Mouse (Mus musculus): ENCODE results near the gene Slc38a4. TPM values are rescaled to one million over a fixed set of nuclear protein-coding genes. Genes with fewer than 3 reads are reported as not detected.

Gene Slc38a4
- total RNA-seq, 1 experiment from 2014 or later, result not detected

DNA sequence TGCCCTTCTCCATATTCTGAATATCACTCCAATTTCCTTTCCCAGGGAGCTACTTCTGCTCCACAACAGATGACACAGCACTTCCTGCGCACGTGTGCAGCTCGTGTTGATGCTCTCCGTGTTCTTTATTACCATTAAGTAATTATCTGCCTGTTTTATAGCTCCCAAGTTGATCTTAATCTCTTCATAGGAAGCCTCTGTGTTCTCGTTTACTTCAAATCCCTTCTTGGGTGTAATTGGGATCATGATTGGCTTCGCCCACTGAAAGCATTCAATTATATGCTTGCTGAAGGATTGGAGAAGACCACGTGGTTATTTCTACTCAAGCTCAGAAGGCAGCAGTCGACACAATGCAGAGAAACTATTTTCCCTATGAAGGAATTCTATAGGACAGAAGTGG lies 70.1 kb downstream of the Slc38a4 start:
- no peak for ATAC-seq (ENCODE audit: extremely low read depth, insufficient number of reproducible peaks, low FRiP score, poor library complexity, severe bottlenecking)

DNA sequence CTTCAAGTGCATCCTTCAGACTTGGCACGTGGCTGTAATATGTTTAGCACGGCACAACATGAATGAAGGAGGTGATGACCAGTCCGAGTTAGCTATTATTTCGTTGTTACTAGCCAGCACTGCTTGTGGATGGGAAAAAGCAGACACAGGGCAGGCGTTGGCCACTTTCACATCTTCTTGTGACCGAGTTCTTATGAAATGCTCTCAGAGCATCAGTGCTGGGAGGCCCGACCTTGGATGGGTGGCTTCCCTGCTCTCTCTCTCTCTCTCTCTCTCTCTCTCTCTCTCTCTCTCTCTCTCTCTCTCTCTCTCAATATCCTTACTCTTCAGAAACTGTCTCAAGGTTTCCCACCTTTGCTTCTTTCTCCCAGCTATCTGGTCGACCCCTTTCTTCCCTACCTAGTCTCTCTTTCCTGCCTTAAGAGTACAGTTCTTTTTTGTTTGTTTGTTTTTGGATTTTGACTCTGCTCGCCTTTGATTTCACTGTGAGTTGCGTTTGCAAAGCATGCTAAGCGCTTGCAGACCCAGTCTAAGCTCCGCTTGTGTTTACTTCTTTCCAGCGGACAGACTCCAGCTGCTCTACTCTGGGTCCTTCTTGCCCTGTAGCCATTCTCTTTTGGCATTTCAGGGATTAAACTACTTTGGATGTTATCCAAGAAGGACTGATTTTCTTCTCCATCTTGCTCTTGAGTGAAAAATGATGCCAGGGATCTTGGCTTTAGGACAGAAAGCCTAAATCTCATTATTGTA lies 72.0 kb downstream of the Slc38a4 start:
- ATAC-seq (ENCODE audit: extremely low read depth, insufficient number of reproducible peaks, low FRiP score, poor library complexity, severe bottlenecking), result no peak

DNA sequence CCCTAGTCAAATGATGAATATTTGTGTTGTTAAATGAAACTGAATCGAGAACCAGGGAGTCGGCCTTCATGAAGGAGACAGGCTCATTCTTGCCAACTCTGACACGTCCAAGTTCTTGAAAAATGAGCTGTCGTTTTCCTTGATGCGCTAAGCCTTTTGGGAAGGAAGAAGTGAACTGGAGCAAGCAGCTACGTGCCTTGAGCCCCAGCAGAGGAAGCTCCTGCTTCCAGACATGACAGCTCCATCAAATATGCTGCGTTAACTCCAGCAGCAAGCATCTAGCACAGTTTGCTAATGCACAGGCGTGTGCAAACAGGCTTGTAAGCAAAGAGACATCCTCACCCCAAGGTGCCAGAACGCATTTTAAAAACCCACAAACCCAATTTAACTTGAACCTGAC lies 80.6 kb downstream of the Slc38a4 start:
- no peak for ATAC-seq (ENCODE audit: extremely low read depth, insufficient number of reproducible peaks, low FRiP score, poor library complexity, severe bottlenecking)

DNA sequence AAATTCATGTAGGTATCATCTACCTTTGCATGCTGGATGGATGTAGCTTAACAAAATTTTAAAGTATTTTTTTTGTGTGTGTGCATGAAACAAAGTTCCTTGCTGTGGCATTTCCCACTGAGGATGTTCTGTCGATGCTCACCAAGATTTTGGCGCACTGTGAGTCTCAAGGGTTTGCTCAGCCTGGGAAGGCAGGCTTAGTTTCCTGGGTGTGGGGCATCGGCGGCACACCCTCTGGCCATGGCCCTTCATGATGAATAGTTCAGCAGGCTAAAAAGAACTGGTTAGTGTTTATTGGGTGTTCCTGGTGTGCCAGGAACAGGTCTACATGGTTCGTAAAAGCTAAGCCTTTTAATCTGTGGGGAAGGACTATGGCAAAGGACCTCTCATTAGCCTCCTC lies 81.6 kb downstream of the Slc38a4 start:
- ATAC-seq (ENCODE audit: extremely low read depth, insufficient number of reproducible peaks, low FRiP score, poor library complexity, severe bottlenecking), result no peak

DNA sequence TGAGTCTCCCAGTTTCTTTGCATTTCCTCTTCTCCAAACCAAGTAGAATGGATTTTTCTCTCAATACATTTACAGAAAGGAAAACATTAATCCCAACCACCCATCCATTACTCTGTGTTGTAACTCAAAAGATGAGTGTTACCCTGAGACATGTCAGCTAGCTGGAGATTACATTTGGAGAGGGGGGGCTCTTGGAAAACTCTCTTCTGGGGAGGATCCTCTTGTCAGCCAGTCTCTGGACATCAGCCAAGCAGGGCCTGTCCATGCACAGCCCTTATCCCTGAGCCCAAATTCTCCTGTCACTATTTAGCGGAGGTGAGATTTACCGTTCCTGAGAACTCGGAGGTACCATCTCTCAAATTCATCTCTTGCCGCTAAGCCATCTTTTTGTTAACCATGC lies 82.4 kb downstream of the Slc38a4 start:
- ATAC-seq (ENCODE audit: extremely low read depth, insufficient number of reproducible peaks, low FRiP score, poor library complexity, severe bottlenecking), result no peak

DNA sequence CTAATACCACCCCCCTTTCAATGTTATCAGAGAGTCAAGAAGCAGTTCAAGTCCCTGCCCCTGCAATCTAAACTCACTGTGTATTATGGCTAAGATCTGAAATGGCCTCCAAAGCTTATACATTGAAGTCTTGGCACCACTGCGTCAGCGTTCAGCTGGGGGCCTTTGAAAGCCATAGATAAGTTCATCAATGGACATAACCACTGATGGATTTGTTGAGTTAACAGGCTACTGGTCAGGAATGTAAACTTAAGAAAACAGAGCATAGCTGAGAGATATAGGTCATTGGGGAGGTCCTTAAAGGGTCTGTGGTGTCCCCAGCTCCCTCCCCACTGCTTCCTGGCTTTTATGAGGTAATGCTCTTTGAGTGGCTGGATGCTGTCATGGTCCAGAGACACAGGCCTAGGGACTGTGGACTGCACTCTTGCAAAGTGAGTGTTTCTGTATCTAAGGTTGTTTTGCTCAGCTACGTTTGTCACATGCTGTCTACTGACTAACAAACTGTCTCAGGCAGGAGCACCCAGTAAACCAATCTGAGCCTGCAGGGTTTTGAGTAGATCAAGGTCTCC lies 83.0 kb downstream of the Slc38a4 start:
- no peak for ATAC-seq (ENCODE audit: extremely low read depth, insufficient number of reproducible peaks, low FRiP score, poor library complexity, severe bottlenecking)

DNA sequence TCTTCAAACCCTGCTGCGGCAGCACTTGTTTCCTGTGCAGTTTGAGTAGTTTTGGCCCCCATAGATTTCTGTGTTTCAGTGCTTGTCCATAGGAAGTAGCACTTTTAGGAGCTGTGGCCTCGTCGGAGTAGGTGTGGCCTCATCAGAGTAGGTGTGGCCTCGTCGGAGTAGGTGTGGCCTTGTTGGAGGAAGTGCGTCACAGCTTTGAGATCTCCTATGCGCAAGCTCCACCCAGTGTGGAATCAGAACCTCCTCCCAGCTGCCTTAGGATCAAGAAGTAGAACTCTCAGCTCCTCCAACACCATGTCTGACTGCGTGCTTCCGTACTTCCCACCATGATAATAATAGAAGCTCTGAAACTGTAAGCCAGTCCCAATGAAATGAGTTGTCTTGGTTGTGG lies 83.8 kb downstream of the Slc38a4 start:
- ATAC-seq (ENCODE audit: extremely low read depth, insufficient number of reproducible peaks, low FRiP score, poor library complexity, severe bottlenecking), result no peak

DNA sequence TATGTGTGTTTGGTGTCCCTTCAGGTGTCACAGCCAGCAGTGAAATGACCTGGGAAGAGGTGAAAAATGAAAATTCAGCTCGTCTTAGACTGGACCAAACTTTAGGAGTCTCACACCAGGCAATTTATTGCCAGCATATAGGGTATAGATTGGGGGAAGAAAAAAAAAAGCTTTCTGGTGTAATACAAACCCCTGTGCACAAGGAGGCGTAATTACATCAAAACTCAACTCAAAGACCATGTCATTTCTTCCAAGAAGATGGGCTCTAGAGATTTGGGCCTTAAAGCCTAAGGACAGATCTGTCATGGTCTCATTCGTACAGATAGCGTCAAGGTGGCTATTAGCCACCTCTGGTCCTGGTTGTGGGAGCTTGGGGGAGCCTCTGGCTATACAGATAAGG lies 86.0 kb downstream of the Slc38a4 start:
- no peak for ATAC-seq (ENCODE audit: extremely low read depth, insufficient number of reproducible peaks, low FRiP score, poor library complexity, severe bottlenecking)

DNA sequence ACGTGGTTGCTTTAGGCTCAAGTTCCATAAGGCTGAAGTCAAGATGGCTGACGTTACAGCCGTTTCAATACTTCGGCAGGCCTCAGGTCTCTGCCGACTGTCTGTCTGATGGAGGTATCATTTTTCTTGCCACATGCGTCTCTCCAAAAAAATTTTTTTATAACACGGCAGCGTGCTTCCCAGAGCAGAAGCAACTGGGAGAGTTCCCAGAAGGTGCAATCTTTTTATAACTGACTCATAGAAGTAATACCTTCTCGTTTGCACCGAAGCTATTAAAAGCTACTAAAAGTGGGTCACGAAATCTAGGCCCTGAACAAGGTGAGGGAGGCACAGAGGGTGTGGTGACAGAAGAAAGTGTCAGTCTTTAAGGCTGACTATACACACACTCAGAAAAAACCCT lies 87.0 kb downstream of the Slc38a4 start:
- ATAC-seq (ENCODE audit: extremely low read depth, insufficient number of reproducible peaks, low FRiP score, poor library complexity, severe bottlenecking), result no peak

DNA sequence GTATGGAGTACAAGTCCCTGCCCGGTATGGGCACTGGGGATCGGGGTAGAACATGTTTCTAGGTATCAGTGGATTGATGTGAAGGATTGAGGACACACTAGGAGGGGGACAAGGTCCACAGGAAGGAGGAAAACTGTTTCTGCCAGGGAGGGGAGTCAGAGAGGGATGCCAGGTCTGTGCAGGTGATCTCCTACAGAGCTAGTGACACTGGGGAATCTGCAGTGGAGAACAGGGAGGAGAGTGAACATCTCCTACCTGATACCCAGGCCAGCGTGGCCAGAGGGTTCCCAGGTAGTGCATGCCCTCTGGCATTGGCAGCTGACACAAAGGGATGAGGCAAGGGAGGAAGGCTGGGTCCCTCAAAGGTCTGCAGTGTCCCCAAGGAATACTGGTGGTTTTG lies 89.4 kb downstream of the Slc38a4 start:
- ATAC-seq (ENCODE audit: extremely low read depth, insufficient number of reproducible peaks, low FRiP score, poor library complexity, severe bottlenecking), result no peak

DNA sequence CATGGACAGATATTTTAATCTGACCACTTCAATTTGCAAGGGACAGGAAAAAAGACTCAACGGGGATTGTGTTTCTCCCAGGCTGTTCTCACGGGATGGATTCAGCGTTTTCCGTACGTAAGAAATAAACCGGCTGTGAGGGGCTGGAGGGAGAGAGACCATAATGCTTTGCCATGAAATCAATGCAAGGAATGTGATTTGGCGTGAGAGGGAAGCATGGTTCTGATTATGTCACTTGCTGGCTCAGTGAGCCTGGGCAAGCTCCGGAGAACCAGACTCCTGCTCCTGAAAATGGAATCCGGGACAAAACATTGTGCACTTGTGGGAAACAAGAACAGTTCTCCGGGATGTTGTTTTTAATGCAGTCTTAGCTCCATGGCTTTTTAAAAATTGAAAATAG lies 92.0 kb downstream of the Slc38a4 start:
- ATAC-seq (ENCODE audit: extremely low read depth, insufficient number of reproducible peaks, low FRiP score, poor library complexity, severe bottlenecking), result no peak

DNA sequence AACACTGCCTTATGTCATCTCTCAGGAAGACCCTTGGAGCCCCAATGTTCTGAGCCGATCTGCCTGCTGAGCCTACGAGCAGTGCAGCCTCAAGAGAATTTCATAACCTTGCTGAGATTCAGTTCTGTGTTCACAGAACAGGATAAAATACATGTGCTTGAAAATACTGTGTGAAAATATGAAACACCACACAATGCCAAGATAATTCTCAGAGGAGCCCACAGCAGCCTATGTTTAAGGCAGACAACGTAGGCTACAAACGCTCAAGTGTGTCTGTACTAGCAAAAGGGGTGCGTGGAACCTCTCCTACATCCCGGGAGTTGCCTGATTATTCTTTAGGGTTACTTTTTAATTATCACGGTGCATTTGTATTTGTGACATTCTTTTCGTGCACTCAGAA lies 92.4 kb downstream of the Slc38a4 start:
- ATAC-seq (ENCODE audit: extremely low read depth, insufficient number of reproducible peaks, low FRiP score, poor library complexity, severe bottlenecking), result no peak

DNA sequence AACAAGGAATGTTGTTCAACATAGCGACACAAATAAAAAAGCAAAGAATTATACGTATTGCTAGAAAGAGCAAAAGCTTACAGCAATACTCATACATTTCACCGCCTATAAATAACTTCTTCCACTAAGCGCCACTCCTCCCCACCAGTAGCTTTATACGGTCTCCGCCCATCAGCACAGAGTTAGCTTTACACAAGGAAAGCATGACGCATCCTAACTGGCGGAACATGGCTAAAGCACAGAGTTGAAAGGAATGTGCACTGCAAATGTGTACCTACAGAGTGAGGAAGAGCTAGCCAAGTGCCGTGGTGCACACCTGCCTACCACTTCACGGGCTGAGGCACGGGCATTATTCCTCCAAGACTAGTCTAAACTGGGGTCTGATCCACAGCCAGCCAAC lies 95.4 kb downstream of the Slc38a4 start:
- ATAC-seq (ENCODE audit: extremely low read depth, insufficient number of reproducible peaks, low FRiP score, poor library complexity, severe bottlenecking), result no peak

DNA sequence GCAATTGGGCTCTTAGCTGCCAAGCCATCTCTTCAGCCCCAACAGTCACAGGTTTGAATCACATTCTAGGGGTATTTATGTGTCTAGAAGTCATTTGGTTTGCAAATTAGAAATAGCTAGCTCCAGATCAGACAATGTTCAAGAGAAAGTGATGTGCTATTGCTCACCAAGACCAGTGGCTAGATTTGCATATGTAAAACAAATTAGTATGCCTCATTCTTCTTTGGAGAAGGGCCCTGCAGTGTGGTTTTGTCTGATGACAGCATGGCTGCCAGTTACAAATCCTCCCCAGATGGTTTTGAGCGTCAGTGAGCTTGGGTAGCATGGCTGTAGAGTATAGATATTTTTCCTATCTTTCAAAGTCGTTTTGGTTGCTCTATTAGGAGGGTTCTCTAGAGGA lies 96.5 kb downstream of the Slc38a4 start:
- ATAC-seq (ENCODE audit: extremely low read depth, insufficient number of reproducible peaks, low FRiP score, poor library complexity, severe bottlenecking), result no peak

DNA sequence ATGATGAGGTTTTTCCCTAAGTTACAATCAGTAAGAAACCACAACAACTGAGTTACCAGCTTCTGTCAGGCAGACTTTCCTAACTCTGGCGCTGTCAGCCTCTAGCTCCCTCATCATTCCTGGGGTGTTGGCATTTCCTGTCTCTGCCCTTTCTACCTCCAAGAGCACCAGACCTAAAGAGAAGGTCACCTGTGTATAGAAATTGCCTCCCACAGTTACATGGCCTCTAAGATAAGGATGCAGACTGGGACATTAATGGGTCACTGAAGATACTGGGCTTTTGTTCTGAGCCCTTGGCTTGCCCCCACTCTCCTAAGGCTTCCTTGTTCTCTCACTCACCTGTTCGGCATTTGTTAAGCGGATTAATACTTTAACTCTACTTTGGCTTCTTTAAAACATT lies 99.1 kb downstream of the Slc38a4 start:
- no peak for ATAC-seq (ENCODE audit: extremely low read depth, insufficient number of reproducible peaks, low FRiP score, poor library complexity, severe bottlenecking)

DNA sequence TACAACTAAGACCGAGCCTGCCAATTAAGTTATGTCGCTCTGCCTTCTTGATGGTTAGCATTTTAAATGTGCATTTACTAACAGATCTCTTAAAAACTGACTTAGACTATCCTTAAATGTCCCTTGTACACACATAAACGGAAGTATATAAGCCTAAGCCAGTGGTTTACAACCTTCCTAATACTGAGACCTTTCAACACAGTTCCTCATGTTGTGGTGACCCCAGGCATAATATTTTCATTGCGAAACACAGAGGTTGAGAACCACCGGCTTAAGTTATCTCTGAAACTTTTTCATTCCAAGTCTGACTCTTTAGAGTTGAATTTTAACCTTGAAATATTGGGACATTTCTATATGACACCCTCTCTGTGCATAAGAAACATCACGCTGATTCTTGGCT lies 101.4 kb downstream of the Slc38a4 start:
- no peak for ATAC-seq (ENCODE audit: extremely low read depth, insufficient number of reproducible peaks, low FRiP score, poor library complexity, severe bottlenecking)

DNA sequence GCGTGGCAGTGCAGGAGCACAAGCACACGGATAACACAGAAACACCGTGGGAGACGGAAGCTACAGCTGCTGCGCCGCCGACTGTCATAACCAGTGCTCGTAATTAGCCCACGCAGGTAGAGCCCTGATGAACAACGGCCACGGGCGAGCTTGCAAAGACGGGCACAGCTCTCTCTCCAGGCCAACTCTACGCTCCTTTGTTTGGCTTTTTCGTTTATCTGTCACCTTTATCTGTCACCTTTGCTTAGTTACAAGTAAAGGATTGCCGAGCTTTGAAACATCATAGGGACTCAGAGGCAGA lies 101.9 kb downstream of the Slc38a4 start:
- no peak for ATAC-seq (ENCODE audit: extremely low read depth, insufficient number of reproducible peaks, low FRiP score, poor library complexity, severe bottlenecking)

DNA sequence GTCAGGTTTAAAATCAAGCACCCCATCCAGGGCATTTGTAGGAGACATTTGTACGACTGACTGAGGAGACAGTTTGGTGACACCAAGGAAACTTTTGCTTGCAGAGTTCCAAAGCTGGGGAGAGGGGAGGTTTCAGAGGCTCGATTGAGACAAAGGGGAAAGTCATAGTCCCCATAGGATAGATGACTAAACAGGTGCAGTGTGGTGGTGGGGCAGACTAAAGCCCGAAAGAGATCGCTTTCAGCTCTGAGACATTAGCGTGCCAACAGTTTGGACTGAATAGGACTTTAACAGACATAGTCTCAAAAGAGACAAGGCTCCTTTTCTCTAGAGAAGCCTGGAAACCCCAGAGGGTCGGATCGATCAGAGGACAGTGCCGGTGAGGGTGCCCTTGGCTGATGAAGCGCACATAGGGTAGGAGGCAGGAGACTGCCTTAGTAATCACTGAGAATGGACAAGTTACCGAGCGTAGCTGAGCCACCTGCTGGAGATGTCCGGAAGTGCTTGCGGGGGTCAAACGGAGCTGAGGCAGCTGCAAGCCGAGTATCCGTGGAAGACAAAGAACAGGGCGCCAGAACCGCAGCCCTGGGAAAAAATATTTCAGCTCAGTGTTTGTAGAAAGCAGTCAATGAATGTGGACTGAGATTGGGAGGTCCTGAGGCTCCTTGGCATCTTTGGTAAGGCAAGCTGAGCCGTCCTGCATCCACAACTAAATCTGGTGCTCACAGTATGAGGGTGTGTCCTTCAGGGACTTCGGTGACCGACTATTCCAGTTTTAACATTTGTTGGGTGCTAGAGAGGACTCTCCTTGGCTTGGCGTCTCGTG lies 102.4 kb downstream of the Slc38a4 start:
- peak; percentile 51; the same call in 1 of the 2 replicates for ATAC-seq (ENCODE audit: extremely low read depth, insufficient number of reproducible peaks, low FRiP score, poor library complexity, severe bottlenecking)

DNA sequence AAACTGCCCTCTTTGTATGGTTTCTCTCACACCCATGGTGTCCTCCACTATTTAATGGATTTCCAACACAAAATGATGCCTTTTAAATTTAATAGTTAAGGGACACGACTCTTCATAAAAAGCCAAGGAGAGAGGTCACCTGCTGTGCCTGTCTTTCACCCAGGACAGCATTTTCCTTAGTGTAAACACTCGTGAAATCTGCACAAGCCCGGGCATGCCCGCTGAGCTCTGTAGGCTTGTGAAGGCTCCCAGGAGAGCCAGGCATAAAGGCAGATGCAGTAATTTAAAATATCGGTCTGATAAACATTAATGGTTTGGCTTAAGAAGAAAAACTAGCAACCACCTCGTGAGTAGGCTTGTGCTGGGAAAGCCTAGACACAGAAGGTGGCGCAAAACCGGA lies 103.3 kb downstream of the Slc38a4 start:
- no peak for ATAC-seq (ENCODE audit: extremely low read depth, insufficient number of reproducible peaks, low FRiP score, poor library complexity, severe bottlenecking)

DNA sequence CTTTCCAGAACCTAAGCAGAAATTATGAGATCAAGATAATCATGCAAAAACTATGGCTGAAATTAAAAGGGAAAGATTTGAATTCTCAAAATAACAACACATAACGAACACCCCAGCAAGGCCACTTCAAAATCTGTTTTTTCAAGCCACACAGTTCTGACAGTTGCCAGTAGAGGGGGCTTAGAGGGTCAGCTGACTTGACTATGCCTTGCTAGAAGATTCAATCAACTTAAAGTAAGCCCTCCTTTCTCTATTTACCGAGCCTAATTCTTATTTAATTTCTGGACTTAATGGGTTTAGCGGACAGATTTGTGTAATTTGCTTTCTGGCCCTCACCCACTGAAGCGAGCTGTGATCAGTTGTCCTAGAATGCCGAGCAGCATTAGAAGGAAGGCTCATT lies 104.0 kb downstream of the Slc38a4 start:
- no peak for ATAC-seq (ENCODE audit: extremely low read depth, insufficient number of reproducible peaks, low FRiP score, poor library complexity, severe bottlenecking)
